Mouse (Mus musculus) CH12.LX (cell line): Measurements from ENCODE around the gene Phc2. TPM values are rescaled to one million over a fixed set of nuclear protein-coding genes. Genes with fewer than 3 reads are reported as not detected.

Experiments
- DNase-seq: peaks from one replicate; pipeline ENCODE4 v3.0.0-alpha.2; 2013; ENCODE audit errors: extremely low read depth
- H3K27ac ChIP-seq: 2 replicates; pipeline ENCODE4 v1.5.1; 2012; ENCODE audit warnings: low read depth, mild to moderate bottlenecking, control low read depth, moderate library complexity; ENCODE audit not compliant: insufficient read depth
- H3K27me3 ChIP-seq: replicated peaks from 2 replicates; pipeline ENCODE3; 2012; ENCODE audit warnings: inconsistent platforms
- H3K36me3 ChIP-seq, 2 experiments: replicated peaks in 1 of 2; 2 replicates each; pipeline versions ENCODE3 to v1.6.1; 2012; ENCODE audit warnings: inconsistent platforms in 1 of 2, low read length in 1 of 2, mild to moderate bottlenecking in 1 of 2, mixed read lengths in 1 of 2, moderate library complexity in 1 of 2; ENCODE audit not compliant: control insufficient read depth in 1 of 2, insufficient read depth in 1 of 2
- H3K4me1 ChIP-seq, 2 experiments: 2 replicates each; pipeline ENCODE4 v1.6.1; 2012; ENCODE audit warnings: inconsistent platforms in 1 of 2, moderate library complexity in 1 of 2; ENCODE audit not compliant: insufficient read depth in 2 of 2, control insufficient read depth in 1 of 2
- H3K4me2 ChIP-seq: 2 replicates; pipeline ENCODE4 v1.6.1; 2012; ENCODE audit warnings: low read depth, mild to moderate bottlenecking, control low read depth; ENCODE audit not compliant: poor library complexity, insufficient read depth, severe bottlenecking
- H3K4me3 ChIP-seq, 3 experiments: fragments of 150-350 bp in 1 of 3; sonication (generic) in 1 of 3; replicated peaks in 1 of 3; 2 replicates each; pipeline versions ENCODE3 to v1.5.1; 2011 to 2012; ENCODE audit warnings: low read depth in 2 of 3, low read length in 2 of 3, mild to moderate bottlenecking in 2 of 3, moderate library complexity in 2 of 3, control low read depth in 1 of 3, improper control_type of control experiment in 1 of 3, inconsistent platforms in 1 of 3, mixed read lengths in 1 of 3; ENCODE audit not compliant: poor library complexity in 1 of 3
- H3K79me2 ChIP-seq: replicated peaks from 2 replicates; pipeline ENCODE4 v1.6.1; 2012; ENCODE audit warnings: mild to moderate bottlenecking, moderate library complexity; ENCODE audit not compliant: control insufficient read depth, poor library complexity, insufficient read depth, severe bottlenecking; ENCODE audit errors: extremely low read depth
- H3K9ac ChIP-seq: 2 replicates; pipeline ENCODE4 v1.6.1; 2012; ENCODE audit warnings: low read depth, mild to moderate bottlenecking, control low read depth, moderate library complexity; ENCODE audit not compliant: insufficient read depth
- H3K9me3 ChIP-seq: replicated peaks from 2 replicates; pipeline ENCODE3; 2012; ENCODE audit warnings: low read length, inconsistent platforms, mixed read lengths
- BHLHE40 ChIP-seq: IDR thresholded peaks from 2 replicates; pipeline ENCODE4 v1.6.1; 2011; ENCODE audit warnings: mild to moderate bottlenecking, low read depth, low read length, improper control_type of control experiment
- CHD2 ChIP-seq: IDR thresholded peaks from 2 replicates; pipeline ENCODE4 v1.6.1; 2011; ENCODE audit warnings: low read length, improper control_type of control experiment
- ELF1 ChIP-seq: IDR thresholded peaks from 2 replicates; pipeline ENCODE4 v1.6.1; 2014; ENCODE audit warnings: low read depth, mild to moderate bottlenecking, inconsistent platforms, low read length, improper control_type of control experiment
- EP300 ChIP-seq: IDR thresholded peaks from 2 replicates; pipeline ENCODE4 v1.6.1; 2011; ENCODE audit warnings: low read length, improper control_type of control experiment
- ETS1 ChIP-seq: conservative IDR thresholded peaks from 2 replicates; pipeline ENCODE4 v1.6.1; 2012; ENCODE audit warnings: low read depth, mild to moderate bottlenecking, inconsistent platforms, low read length, improper control_type of control experiment, moderate library complexity
- GABPA ChIP-seq: IDR thresholded peaks from 2 replicates; pipeline ENCODE4 v1.6.1; 2012; ENCODE audit warnings: low read depth, low read length, improper control_type of control experiment, inconsistent platforms; ENCODE audit not compliant: insufficient replicate concordance
- HCFC1 ChIP-seq: IDR thresholded peaks from 2 replicates; pipeline ENCODE4 v1.6.1; 2012; ENCODE audit warnings: low read depth, mild to moderate bottlenecking, inconsistent platforms, low read length, improper control_type of control experiment
- IRF4 ChIP-seq: IDR thresholded peaks from 2 replicates; pipeline ENCODE4 v1.6.1; 2014; ENCODE audit warnings: low read depth, mild to moderate bottlenecking, inconsistent platforms, low read length, improper control_type of control experiment
- JUN ChIP-seq: IDR thresholded peaks from 2 replicates; pipeline ENCODE4 v1.6.1; 2011; ENCODE audit warnings: low read depth, mild to moderate bottlenecking, low read length, improper control_type of control experiment, moderate library complexity; ENCODE audit not compliant: insufficient read depth
- JUND ChIP-seq: conservative IDR thresholded peaks from 2 replicates; pipeline ENCODE4 v1.6.1; 2011; ENCODE audit warnings: low read depth, low read length, improper control_type of control experiment
- MAZ ChIP-seq: IDR thresholded peaks from 2 replicates; pipeline ENCODE4 v1.6.1; 2012; ENCODE audit warnings: low read depth, mild to moderate bottlenecking, inconsistent platforms, low read length, improper control_type of control experiment, moderate library complexity
- MXI1 ChIP-seq: IDR thresholded peaks from 2 replicates; pipeline ENCODE4 v1.6.1; 2011; ENCODE audit warnings: mild to moderate bottlenecking, low read depth, low read length, improper control_type of control experiment
- NELFE ChIP-seq: IDR thresholded peaks from 2 replicates; pipeline ENCODE4 v1.6.1; 2011; ENCODE audit warnings: low read depth, low read length, improper control_type of control experiment
- POLR2A ChIP-seq: IDR thresholded peaks from 2 replicates; pipeline ENCODE4 v1.6.1; 2011; ENCODE audit warnings: low read depth, mild to moderate bottlenecking, improper control_type of control experiment, low read length
- POLR2AphosphoS2 ChIP-seq: IDR thresholded peaks from 2 replicates; pipeline ENCODE4 v1.6.1; 2011; ENCODE audit warnings: low read depth, low read length, improper control_type of control experiment
- RAD21 ChIP-seq: IDR thresholded peaks from 2 replicates; pipeline ENCODE4 v1.6.1; 2011; ENCODE audit warnings: low read depth, mild to moderate bottlenecking, low read length, improper control_type of control experiment, moderate library complexity
- SMC3 ChIP-seq: IDR thresholded peaks from 2 replicates; pipeline ENCODE4 v1.6.1; 2011; ENCODE audit warnings: low read depth, low read length, improper control_type of control experiment
- TBP ChIP-seq: conservative IDR thresholded peaks from 2 replicates; pipeline ENCODE4 v1.6.1; 2011; ENCODE audit warnings: low read depth, low read length, improper control_type of control experiment
- USF1 ChIP-seq: IDR thresholded peaks from 2 replicates; pipeline ENCODE4 v1.6.1; 2014; ENCODE audit warnings: low read depth, mild to moderate bottlenecking, inconsistent platforms, low read length, improper control_type of control experiment
- USF2 ChIP-seq: conservative IDR thresholded peaks from 2 replicates; pipeline ENCODE4 v1.6.1; 2011; ENCODE audit warnings: low read depth, low read length, improper control_type of control experiment
- ZKSCAN1 ChIP-seq: IDR thresholded peaks from 2 replicates; pipeline ENCODE4 v1.6.1; 2012; ENCODE audit warnings: low read depth, inconsistent platforms, low read length, improper control_type of control experiment, borderline replicate concordance
- dilution Hi-C: fragments of 300-500 bp; cut with MboI; formaldehyde crosslinking; loops from 2 replicates; pipeline ENCODE4 v1.14.3; 2020; ENCODE audit warnings: low sequenced_read_pairs; ENCODE audit not compliant: extremely low pct_unique_long_range_greater_than_20kb, extremely low pct_ligation_motif_present
- in situ Hi-C: fragments of 300-500 bp; cut with MboI; formaldehyde crosslinking; loops from 3 replicates; pipeline ENCODE4 v1.14.3; 2019; ENCODE audit warnings: low sequenced_read_pairs, low pct_ligation_motif_present, low pct_unique_long_range_greater_than_20kb, mixed read lengths
- polyA plus RNA-seq: library from polyadenylated mRNA; unstranded; fragments of >175 nt; gene quantifications from 2 replicates; pipeline ENCODE4 v1.2.1, GENCODE M21; 2012; ENCODE audit warnings: low read depth; ENCODE audit not compliant: insufficient read length
- total RNA-seq, 2 experiments: library from RNA; depleted of rRNA; stranded (reverse); fragments of 300-350 nt in 1 of 2; fragments of >200 nt in 1 of 2; gene quantifications; 2 replicates each; pipeline ENCODE4 v1.2.3; 2012 to 2014

Phc2 gene
- total and polyA plus RNA-seq, 3 experiments: 24.1 to 53.2 (median 29.6) TPM

GRCm38 (mm10) chr4:128745160-128745559 lies 90.7 kb downstream of the Phc2 start:
- TF ChIP-seq NELFE (no peak), RAD21 (no peak), JUN (no peak), IRF4 (no peak)
- dilution Hi-C loops (no loop called here), in situ Hi-C loops (no loop called here)
- no peak for DNase-seq
- Histone ChIP-seq H3K9ac (no peak overlapping the region), H3K27me3 (no peaks in the 10 kb centered on the region), H3K4me1 (peaks cover 4 to 37% of the 10 kb centered on the region in 2 experiments; a peak in 2 of 4 replicates), H3K79me2 (peaks cover 3% of the 10 kb centered on the region; the same call in 1 of the 2 replicates), H3K9me3 (no peaks in the 10 kb centered on the region), H3K36me3 (peaks cover 71 to 87% of the 10 kb centered on the region in 2 experiments), H3K4me2 (no peak overlapping the region), H3K4me3 (no peak overlapping the region), H3K27ac (no peak overlapping the region)

GRCm38 (mm10) chr4:128747614-128748270 lies 93.2 kb downstream of the Phc2 start:
- Histone ChIP-seq H3K79me2 (0 out of 2 replicates have a peak, but pooled peaks cover under 1% of the 10 kb centered on the region), H3K9ac (no peak overlapping the region), H3K9me3 (no peaks in the 10 kb centered on the region), H3K27me3 (no peaks in the 10 kb centered on the region), H3K4me3 (no peak overlapping the region), H3K36me3 (peaks cover 89 to 100% of the 10 kb centered on the region in 2 experiments), H3K4me2 (no peak overlapping the region), H3K4me1 (peaks cover 0 to 16% of the 10 kb centered on the region in 2 experiments; a peak in 2 of 4 replicates), H3K27ac (no peak overlapping the region)
- dilution Hi-C loops: no loop called here
- TF ChIP-seq HCFC1 (no peak), RAD21 (no peak), JUND (no peak), POLR2A (no peak), BHLHE40 (no peak), USF2 (no peak), NELFE (no peak)
- in situ Hi-C loops: no loop called here
- DNase-seq: no peak

- dilution Hi-C loops (no loop called here), in situ Hi-C loops (no loop called here)
- H3K4me2 ChIP-seq: no peak overlapping the region
- no peak overlapping the region for H3K9ac ChIP-seq
- H3K27me3 ChIP-seq: no peaks in the 10 kb centered on the region
- H3K9me3 ChIP-seq: no peaks in the 10 kb centered on the region
- TF ChIP-seq NELFE (no peak), GABPA (no peak), SMC3 (no peak), ETS1 (no peak), RAD21 (no peak), BHLHE40 (no peak), POLR2AphosphoS2 (no peak), IRF4 (no peak), EP300 (no peak), ZKSCAN1 (no peak), ELF1 (no peak), MAZ (no peak), CHD2 (no peak), TBP (no peak), MXI1 (no peak), USF1 (no peak)
- no peak for DNase-seq
- H3K4me3 ChIP-seq: no peak overlapping the region
- peaks cover 0 to 16% of the 10 kb centered on the region in 2 experiments; a peak in 2 of 4 replicates for H3K4me1 ChIP-seq
- H3K79me2 ChIP-seq: no peaks in the 10 kb centered on the region
- H3K27ac ChIP-seq: no peak overlapping the region
- H3K36me3 ChIP-seq: peaks cover 90 to 99% of the 10 kb centered on the region in 2 experiments
These were observed 93.8 kb downstream of the Phc2 start for GRCm38 (mm10) chr4:128748309-128748708.
